Mouse (Mus musculus) cerebellum, adult 2 months (tissue): ENCODE data around the gene Cenpu.

ENCODE experiments used
- CTCF ChIP-seq: fragments of 200-500 bp; IDR thresholded peaks from 2 replicates; pipeline ENCODE4 v1.5.1; 2011; ENCODE audit warnings: low read depth, mild to moderate bottlenecking, control low read depth, low read length, moderate library complexity, borderline replicate concordance; ENCODE audit not compliant: insufficient read depth
- POLR2A ChIP-seq: fragments of 200-500 bp; IDR thresholded peaks from 2 replicates; pipeline ENCODE4 v1.6.1; 2011; ENCODE audit warnings: low read length, control low read depth, borderline replicate concordance; ENCODE audit not compliant: insufficient read depth

GRCm38 (mm10) chr8:46612913-46613312 lies 61.1 kb downstream of the Cenpu start:
- TF ChIP-seq POLR2A (no peak), CTCF (no peak)
